ENCODE assay signal across 8 mouse cellular contexts in the genomic region with DNA sequence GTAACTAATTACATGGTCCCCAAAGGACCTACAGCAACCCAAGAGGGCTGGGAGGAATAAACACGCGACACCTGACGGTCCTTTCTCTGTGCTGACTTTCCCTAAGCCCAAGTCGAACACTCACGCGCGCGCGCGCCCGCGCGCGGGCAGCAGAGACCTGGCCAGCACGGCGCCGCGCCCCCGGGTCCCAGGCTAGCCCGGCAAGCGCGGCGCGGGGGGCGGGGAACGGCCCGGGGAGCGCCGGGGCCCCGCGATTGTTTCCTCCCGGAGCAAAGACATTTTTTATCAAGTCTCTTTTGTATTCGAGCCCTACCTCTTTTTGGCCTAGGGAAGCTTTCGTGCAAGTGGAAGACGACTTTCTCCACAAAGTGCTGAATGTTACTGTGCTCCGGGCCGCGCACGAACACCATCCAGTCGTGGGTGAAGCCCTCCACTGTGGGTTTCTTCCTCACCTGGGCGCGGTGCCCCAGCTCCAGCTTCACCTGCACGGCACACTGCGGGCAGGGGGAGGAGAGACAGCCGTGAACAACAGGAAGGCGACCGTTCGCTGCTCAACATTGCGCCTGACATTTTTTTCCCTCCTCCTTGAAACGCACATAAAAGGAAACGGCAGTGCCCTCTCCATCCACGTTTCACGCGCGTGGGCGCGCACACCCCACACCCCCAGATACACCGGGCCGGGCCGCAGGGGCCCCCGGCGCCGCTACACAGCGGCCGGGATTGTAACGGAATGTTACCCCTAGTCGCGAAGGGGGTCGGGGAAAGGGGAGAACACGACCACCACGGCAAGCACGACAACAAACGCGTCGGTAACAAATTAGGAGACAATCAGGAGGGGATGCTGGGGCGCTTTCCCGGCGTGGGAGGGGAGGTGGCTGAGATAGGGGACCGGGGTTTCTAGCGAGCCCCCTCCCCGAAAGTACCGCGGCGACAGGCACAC. TPM values are rescaled to one million over a fixed set of nuclear protein-coding genes. Genes with fewer than 3 reads are reported as not detected.
DNase-seq lines count a peak whose midpoint lies in the region; ATAC-seq and TF ChIP-seq lines count a peak whose summit lies in the region.

No protein-coding gene starts in this region.

- TF ChIP-seq CTCF in layer of hippocampus, adult 2 months (conservative IDR thresholded peaks at IDR 0.05) = no peak
- TF ChIP-seq CTCF in cortical plate, adult 2 months (IDR thresholded peaks at IDR 0.05; ENCODE audit: extremely low read depth, insufficient read depth, low read length) = no peak
- TF ChIP-seq CTCF in kidney, adult 2 months (conservative IDR thresholded peaks at IDR 0.05; ENCODE audit: insufficient read depth, insufficient read length, low read depth, low read length) = no peak
- TF ChIP-seq CTCF in midbrain, postnatal 0 days (IDR thresholded peaks at IDR 0.05) = no peak

- H3K4me2 ChIP-seq in liver, embryonic 12.5 days = peak overlapping the region; percentile 99
- H3K4me2 ChIP-seq in midbrain, postnatal 0 days (ENCODE audit: low read depth, low read length, poor library complexity, severe bottlenecking) = peak overlapping the region; percentile 78
- peak overlapping the region; percentile 86 for H3K4me2 ChIP-seq in stomach, embryonic 14.5 days (replicated peaks; ENCODE audit: low read depth, low read length)

- H3K27ac ChIP-seq in layer of hippocampus, adult 2 months = peak overlapping the region; percentile 95
- no peak overlapping the region for H3K27ac ChIP-seq in cortical plate, adult 2 months (ENCODE audit: insufficient read depth, low read length)
- no peak overlapping the region for H3K27ac ChIP-seq in kidney, adult 2 months (ENCODE audit: insufficient read depth, low read depth, low read length)
- no peak overlapping the region; the same call in 1 of the 2 replicates for H3K27ac ChIP-seq in liver, embryonic 12.5 days
- peak overlapping the region; percentile 86 for H3K27ac ChIP-seq in midbrain, postnatal 0 days (ENCODE audit: low read depth, low read length)
- H3K27ac ChIP-seq in stomach, embryonic 14.5 days (ENCODE audit: low read length) = peak overlapping the region; percentile 96; the same call in 1 of the 2 replicates

- 3% methylated on average over 84 of the region's 84 CpGs for WGBS in kidney, adult 2 months
- 1% methylated on average over 82 of the region's 84 CpGs for WGBS in liver, embryonic 12.5 days (ENCODE audit: insufficient replicate concordance)
- WGBS in midbrain, postnatal 0 days = under 1% methylated on average over 81 of the region's 84 CpGs
- WGBS in stomach, embryonic 14.5 days = under 1% methylated on average over 84 of the region's 84 CpGs

- no peaks in the 10 kb centered on the region for H3K9me3 ChIP-seq in liver, embryonic 12.5 days (replicated peaks)
- no peaks in the 10 kb centered on the region for H3K9me3 ChIP-seq in midbrain, postnatal 0 days (ENCODE audit: low read length)
- H3K9me3 ChIP-seq in stomach, embryonic 14.5 days (ENCODE audit: control insufficient read depth, low read depth, low read length) = no peaks in the 10 kb centered on the region

- H3K9ac ChIP-seq in liver, embryonic 12.5 days = peak overlapping the region; percentile 82
- H3K9ac ChIP-seq in midbrain, postnatal 0 days (replicated peaks; ENCODE audit: low read length, poor library complexity, severe bottlenecking) = peak overlapping the region; percentile 74
- H3K9ac ChIP-seq in stomach, embryonic 14.5 days (replicated peaks; ENCODE audit: low read depth, low read length) = peak overlapping the region; percentile 73

- peak in 1 of 2 experiments; percentile 30 for DNase-seq in layer of hippocampus, adult 2 months (ENCODE audit: low spot score in 2 of 2)
- DNase-seq in layer of hippocampus, adult 11-12 months (ENCODE audit: low spot score) = no peak
- peak; percentile 9 for DNase-seq in heart, adult 8-10 months (ENCODE audit: low spot score)
- peak; percentile 39 for DNase-seq in kidney, adult 2 months
- DNase-seq in midbrain, postnatal 0 days (ENCODE audit: low spot score) = peak; percentile 58

- peaks cover 1% of the 10 kb centered on the region; the same call in 1 of the 2 replicates for H3K4me1 ChIP-seq in cortical plate, adult 2 months (ENCODE audit: control insufficient read depth, insufficient read depth, low read length)
- H3K4me1 ChIP-seq in kidney, adult 2 months (ENCODE audit: control insufficient read depth, insufficient read depth, low read length) = peaks cover 4% of the 10 kb centered on the region; the same call in 1 of the 2 replicates
- H3K4me1 ChIP-seq in liver, embryonic 12.5 days = peaks cover 32% of the 10 kb centered on the region
- H3K4me1 ChIP-seq in midbrain, postnatal 0 days (ENCODE audit: insufficient read depth, low read length) = peaks cover 14% of the 10 kb centered on the region; the same call in 1 of the 2 replicates
- peaks cover 12% of the 10 kb centered on the region; the same call in 1 of the 2 replicates for H3K4me1 ChIP-seq in stomach, embryonic 14.5 days (ENCODE audit: control insufficient read depth, insufficient read depth, low read length)

- no peaks in the 10 kb centered on the region for H3K36me3 ChIP-seq in kidney, adult 2 months (ENCODE audit: control insufficient read depth, insufficient read depth, low read length)
- H3K36me3 ChIP-seq in liver, embryonic 12.5 days = peaks cover 7% of the 10 kb centered on the region; the same call in 1 of the 2 replicates
- H3K36me3 ChIP-seq in midbrain, postnatal 0 days (ENCODE audit: insufficient read depth, low read length) = no peaks in the 10 kb centered on the region
- H3K36me3 ChIP-seq in stomach, embryonic 14.5 days (ENCODE audit: control insufficient read depth, insufficient read depth, low read length) = no peaks in the 10 kb centered on the region; the same call in 1 of the 2 replicates

- ATAC-seq in liver, embryonic 12.5 days = no peak
- 0 out of 2 replicates have a peak, but pooled peaks have one; percentile 8 for ATAC-seq in midbrain, postnatal 0 days (ENCODE audit: low FRiP score)
- ATAC-seq in stomach, embryonic 14.5 days (ENCODE audit: insufficient number of reproducible peaks, insufficient read depth, low FRiP score, low read depth) = no peak

- no peaks in the 10 kb centered on the region for H3K27me3 ChIP-seq in kidney, adult 2 months (replicated peaks; ENCODE audit: control insufficient read depth, insufficient read depth, low read length)
- H3K27me3 ChIP-seq in liver, embryonic 12.5 days (replicated peaks) = peaks cover 17% of the 10 kb centered on the region
- no peaks in the 10 kb centered on the region for H3K27me3 ChIP-seq in midbrain, postnatal 0 days (ENCODE audit: insufficient read depth, low read length)
- no peaks in the 10 kb centered on the region for H3K27me3 ChIP-seq in stomach, embryonic 14.5 days (ENCODE audit: control insufficient read depth, insufficient read depth, low read length)

- peak overlapping the region; percentile 86 for H3K4me3 ChIP-seq in layer of hippocampus, adult 2 months
- H3K4me3 ChIP-seq in cortical plate, adult 2 months (ENCODE audit: insufficient read depth, low read length) = peak overlapping the region; percentile 99
- peak overlapping the region; percentile 76 for H3K4me3 ChIP-seq in kidney, adult 2 months (ENCODE audit: insufficient read depth, low read depth, low read length)
- peak overlapping the region; percentile 87 for H3K4me3 ChIP-seq in liver, embryonic 12.5 days
- H3K4me3 ChIP-seq in midbrain, postnatal 0 days (ENCODE audit: low read depth, low read length) = peak overlapping the region; percentile 80
- peak overlapping the region; percentile 84 for H3K4me3 ChIP-seq in stomach, embryonic 14.5 days (ENCODE audit: low read depth, low read length)

- TF ChIP-seq POLR2A in cortical plate, adult 2 months (IDR thresholded peaks at IDR 0.05; ENCODE audit: extremely low read depth, insufficient read depth, low read length) = no peak
- no peak for TF ChIP-seq POLR2A in kidney, adult 2 months (IDR thresholded peaks at IDR 0.05; ENCODE audit: low read depth, low read length)

RNA-seq across cellular contexts. Expression of gene Mllt3, which starts 1.7 kb away (rescaled TPM):
- total RNA-seq in layer of hippocampus, adult 2 months (2021) = 10 to 100 TPM; 54.6 to 58.7 TPM
- polyA plus RNA-seq in cortical plate, adult 2 months (2012; rRNA removed) = 22.5 and 23.2 TPM in 2 replicates
- 10 to 100 TPM; 14.6 to 17.5 (median 15.6) TPM for total RNA-seq in heart, adult 8-10 months (2022)
- 3.7 and 5.2 TPM in 2 replicates for polyA plus RNA-seq in kidney, adult 2 months (2012; rRNA removed)
- polyA plus RNA-seq in liver, embryonic 12.5 days (2016; fragmentation: Nextera tagmentation; extraction: Ambion mirVana) = 88.6 and 92.6 TPM in 2 replicates
- 24.8 and 29.2 TPM in 2 replicates for total RNA-seq in midbrain, postnatal 0 days (2014; rRNA removed)
- polyA plus RNA-seq in midbrain, postnatal 0 days (2015; fragmentation: Nextera tagmentation; extraction: Ambion mirVana) = 46.9 and 57.8 TPM in 2 replicates
- 43.1 and 44.8 TPM in 2 replicates for polyA plus RNA-seq in stomach, embryonic 14.5 days (2014; fragmentation: Nextera tagmentation; extraction: Ambion mirVana)

Comparison
In these comparisons a context has a peak if more than half of its experiments do, and no peak if none do; other contexts are left out.
1. H3K27ac ChIP-seq: peak in layer of hippocampus, adult 2 months (single experiment), midbrain, postnatal 0 days (single experiment) and stomach, embryonic 14.5 days (single experiment); none in cortical plate, adult 2 months (single experiment), kidney, adult 2 months (single experiment) and liver, embryonic 12.5 days (single experiment).
2. Peak in every context shown above with its lines, with median percentiles within 50 percentile points of each other: H3K4me3 ChIP-seq, H3K4me2 ChIP-seq and H3K9ac ChIP-seq.